ENCODE assay signal across 9 mouse cellular contexts in genomic region chr4:77259250-77259971, GRCm38 (mm10).
DNase-seq lines count a peak whose midpoint lies in the region; ATAC-seq lines count a peak whose summit lies in the region.
"Had no signal": no experiment of that assay in that cellular context is flagged by ENCODE, and none has a peak within 500 bp of the region (broad histone marks: within the 10 kb centered on the region; RNA-seq: fewer than 3 reads in every experiment).

No protein-coding gene starts in this region.

- peak; percentile 63 for ATAC-seq in limb, embryonic 15.5 days (ENCODE audit: insufficient number of reproducible peaks, low FRiP score, low TSS enrichment, low read depth)

- 19% methylated on average over 8 of the region's 8 CpGs for WGBS in limb, embryonic 15.5 days

- H3K9ac ChIP-seq in limb, embryonic 15.5 days: no peak overlapping the region

- peak; percentile 14 for DNase-seq in embryo, embryonic 10.5 days (ENCODE audit: low spot score)
- DNase-seq in embryo, embryonic 9.5 days (ENCODE audit: extremely low spot score): no peak
- DNase-seq in layer of hippocampus, postnatal 10 days (ENCODE audit: low spot score in 2 of 2): peak; percentile 3 to 10
- no peak for DNase-seq in layer of hippocampus, adult 11-12 months (ENCODE audit: low spot score)
- peak; percentile 32 for DNase-seq in embryo, embryonic 11.5 days (ENCODE audit: low read depth, low spot score)
- no peak for DNase-seq in urinary bladder, postnatal 14 days (ENCODE audit: low spot score)
- DNase-seq in urinary bladder, adult 18-20 months (ENCODE audit: low spot score in 2 of 2): no peak
- DNase-seq: B cell, adult 2 months had no signal

- H3K9me3 ChIP-seq in limb, embryonic 15.5 days: no peaks in the 10 kb centered on the region

- H3K27me3 ChIP-seq in limb, embryonic 15.5 days: no peaks in the 10 kb centered on the region

- peaks cover 7% of the 10 kb centered on the region for H3K4me1 ChIP-seq in limb, embryonic 15.5 days

- no peaks in the 10 kb centered on the region for H3K36me3 ChIP-seq in limb, embryonic 15.5 days

- H3K27ac ChIP-seq in limb, embryonic 15.5 days: no peak overlapping the region

- no peak overlapping the region for H3K4me2 ChIP-seq in limb, embryonic 15.5 days

- H3K4me3 ChIP-seq in limb, embryonic 15.5 days: no peak overlapping the region

Comparison
In these comparisons a context has a peak if more than half of its experiments do, and no peak if none do; other contexts are left out.
1. DNase-seq: peak in embryo, embryonic 10.5 days (single experiment), layer of hippocampus, postnatal 10 days (2 of 2) and embryo, embryonic 11.5 days (single experiment); none in embryo, embryonic 9.5 days (single experiment), layer of hippocampus, adult 11-12 months (single experiment), urinary bladder, postnatal 14 days (single experiment) and urinary bladder, adult 18-20 months (0 of 2).